Mouse (Mus musculus) hindbrain, embryonic 16.5 days (tissue): ENCODE measurements around the gene Vangl1. TPM values are rescaled to one million over a fixed set of nuclear protein-coding genes. Genes with fewer than 3 reads are reported as not detected.
A peak's percentile ranks its signal among the peaks of the same experiment; 100 is the strongest.

ENCODE experiments used
- ATAC-seq: fragments of 200-750 bp; cut with Nextera tagmentation; 2 replicates; pipeline ENCODE4 v1.8.0; 2017; ENCODE audit warnings: moderate TSS enrichment, moderate library complexity
- H3K27ac ChIP-seq: fragments of 300-500 bp; sonication (generic); 2 replicates; pipeline ENCODE4 v1.5.1; 2014; ENCODE audit warnings: low read depth, mild to moderate bottlenecking, control low read depth, low read length, moderate library complexity
- H3K27me3 ChIP-seq: fragments of 300-500 bp; sonication (generic); replicated peaks from 2 replicates; pipeline ENCODE4 v1.6.1; 2014; ENCODE audit warnings: low read length; ENCODE audit not compliant: control insufficient read depth, insufficient read depth
- H3K36me3 ChIP-seq: fragments of 300-500 bp; sonication (generic); 2 replicates; pipeline ENCODE4 v1.6.1; 2014; ENCODE audit warnings: mild to moderate bottlenecking, low read length, moderate library complexity, mixed read lengths; ENCODE audit not compliant: control insufficient read depth, insufficient read depth
- H3K4me1 ChIP-seq: fragments of 300-500 bp; sonication (generic); 2 replicates; pipeline ENCODE4 v1.6.1; 2014; ENCODE audit warnings: low read depth, low read length; ENCODE audit not compliant: control insufficient read depth, insufficient read depth
- H3K4me2 ChIP-seq: fragments of 300-500 bp; sonication (generic); 2 replicates; pipeline ENCODE4 v1.6.1; 2014; ENCODE audit warnings: mild to moderate bottlenecking, low read length, control low read depth, moderate library complexity
- H3K4me3 ChIP-seq: fragments of 300-500 bp; sonication (generic); 2 replicates; pipeline ENCODE4 v1.5.1; 2014; ENCODE audit warnings: mild to moderate bottlenecking, low read length, control low read depth, moderate library complexity
- H3K9ac ChIP-seq: fragments of 300-500 bp; sonication (generic); 2 replicates; pipeline ENCODE4 v1.6.1; 2014; ENCODE audit warnings: low read depth, mild to moderate bottlenecking, control low read depth, low read length, moderate library complexity
- H3K9me3 ChIP-seq: fragments of 300-500 bp; sonication (generic); 2 replicates; pipeline ENCODE4 v1.6.1; 2014; ENCODE audit warnings: mild to moderate bottlenecking, low read length, moderate library complexity; ENCODE audit not compliant: control insufficient read depth
- WGBS: fragments of 180-500 bp; shearing (Covaris S2); extraction: QIAGEN DNeasy Blood & Tissue Kit; methylation state at CpG from one replicate; pipeline ENCODE4 v1.1.7; 2014; 5-methylcytosine and 5-hydroxymethylcytosine counted together
- polyA plus RNA-seq: library from polyadenylated mRNA; unstranded; fragments of >200 nt; fragmentation: Nextera tagmentation; extraction: Ambion mirVana; gene quantifications from 2 replicates; pipeline ENCODE4 v1.2.1, GENCODE M21; 2015

Vangl1 gene
- polyA plus RNA-seq, 1 experiment from 2014 or later, result 7.9 TPM

DNA sequence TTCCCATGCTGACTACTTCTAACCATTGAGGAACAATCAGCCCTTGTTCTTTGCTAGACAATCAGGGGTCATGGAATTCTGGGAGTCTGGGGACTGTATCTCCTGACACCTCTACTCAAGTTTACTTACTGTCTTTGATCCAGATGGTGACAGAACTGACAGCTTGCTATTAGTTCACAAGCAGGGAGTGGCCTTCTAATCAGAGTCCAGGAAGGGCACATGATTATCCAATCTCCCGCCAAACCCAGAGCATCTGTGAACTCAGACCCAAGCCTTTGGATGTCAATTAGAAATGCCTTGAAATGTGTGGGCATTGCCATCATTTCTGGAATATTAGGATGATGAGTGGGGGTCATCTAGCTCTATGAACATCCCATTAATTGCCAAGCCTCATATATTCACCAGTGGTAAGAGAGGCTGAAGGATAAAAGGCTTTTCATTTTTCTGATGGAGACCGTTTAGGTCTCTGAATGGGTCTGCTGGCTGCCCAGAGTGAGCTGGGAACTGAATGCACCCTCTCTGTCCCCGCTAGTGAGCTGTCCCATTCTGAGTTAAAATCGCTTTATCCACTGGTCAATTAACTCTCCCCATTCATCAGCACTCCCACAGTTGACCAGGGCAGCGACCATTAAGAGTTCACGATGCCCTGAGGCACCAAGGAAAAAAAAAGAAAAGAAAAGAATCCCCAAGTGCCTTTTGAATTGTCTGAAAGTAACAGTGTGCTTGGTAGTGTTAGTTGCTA, 58.7 kb downstream of the Vangl1 start:
- 28% methylated on average over 6 of the region's 6 CpGs for WGBS
- Histone ChIP-seq H3K9me3 (no peaks in the 10 kb centered on the region), H3K4me1 (no peaks in the 10 kb centered on the region), H3K4me3 (no peak overlapping the region), H3K27me3 (no peaks in the 10 kb centered on the region), H3K4me2 (no peak overlapping the region), H3K9ac (no peak overlapping the region), H3K36me3 (no peaks in the 10 kb centered on the region), H3K27ac (no peak overlapping the region)
- ATAC-seq, result no peak; the same call in 1 of the 2 replicates

DNA sequence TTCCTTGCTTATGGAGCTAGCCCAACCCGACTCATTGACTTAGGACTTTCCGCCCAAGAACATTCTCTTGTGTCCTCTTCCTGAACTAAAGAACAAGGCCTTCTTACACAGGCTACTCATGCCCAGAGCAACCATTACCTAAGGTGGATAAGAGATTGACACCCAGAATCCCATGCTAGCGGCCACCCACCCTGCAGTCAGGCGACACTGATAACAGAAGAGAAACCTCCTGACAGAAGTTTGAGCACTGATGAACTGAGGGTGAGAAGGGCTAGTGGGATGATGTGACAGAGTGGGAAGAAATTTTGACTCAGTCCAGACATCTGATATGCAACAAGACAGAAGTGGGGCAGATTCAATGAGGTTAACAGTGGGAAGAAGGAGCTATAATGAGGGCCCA, 60.1 kb downstream of the Vangl1 start:
- no peak for ATAC-seq
- H3K27me3 ChIP-seq, result no peaks in the 10 kb centered on the region
- no peaks in the 10 kb centered on the region for H3K4me1 ChIP-seq
- no peaks in the 10 kb centered on the region for H3K36me3 ChIP-seq
- H3K9ac ChIP-seq, result no peak overlapping the region
- H3K9me3 ChIP-seq, result no peaks in the 10 kb centered on the region
- H3K27ac ChIP-seq, result no peak overlapping the region
- no peak overlapping the region for H3K4me3 ChIP-seq
- WGBS, result 99% methylated on average over 4 of the region's 4 CpGs
- no peak overlapping the region for H3K4me2 ChIP-seq

DNA sequence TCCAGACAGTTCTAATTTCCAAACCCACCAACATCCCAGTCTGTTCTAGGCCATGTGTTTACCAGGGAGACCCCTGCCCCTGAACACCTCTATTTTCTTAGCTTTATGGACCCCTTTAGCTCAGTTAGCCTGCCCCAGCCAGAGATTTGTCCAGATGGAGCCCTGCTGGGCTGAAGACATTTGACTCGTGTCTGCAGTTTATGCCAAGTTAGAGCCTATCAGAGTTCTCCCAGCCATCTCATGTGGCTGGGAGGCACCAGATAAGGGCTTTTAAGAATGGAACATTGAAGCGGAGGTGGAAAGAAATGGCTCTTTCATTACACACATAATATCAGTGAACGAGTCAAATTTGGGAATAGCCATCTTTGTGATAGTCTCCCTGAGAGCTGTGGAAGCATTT, 61.0 kb downstream of the Vangl1 start:
- Histone ChIP-seq H3K9me3 (no peaks in the 10 kb centered on the region), H3K4me3 (no peak overlapping the region), H3K27me3 (no peaks in the 10 kb centered on the region), H3K9ac (no peak overlapping the region), H3K36me3 (no peaks in the 10 kb centered on the region), H3K4me1 (no peaks in the 10 kb centered on the region), H3K4me2 (no peak overlapping the region), H3K27ac (no peak overlapping the region)
- WGBS, result 86% methylated on average over 3 of the region's 3 CpGs
- no peak for ATAC-seq

DNA sequence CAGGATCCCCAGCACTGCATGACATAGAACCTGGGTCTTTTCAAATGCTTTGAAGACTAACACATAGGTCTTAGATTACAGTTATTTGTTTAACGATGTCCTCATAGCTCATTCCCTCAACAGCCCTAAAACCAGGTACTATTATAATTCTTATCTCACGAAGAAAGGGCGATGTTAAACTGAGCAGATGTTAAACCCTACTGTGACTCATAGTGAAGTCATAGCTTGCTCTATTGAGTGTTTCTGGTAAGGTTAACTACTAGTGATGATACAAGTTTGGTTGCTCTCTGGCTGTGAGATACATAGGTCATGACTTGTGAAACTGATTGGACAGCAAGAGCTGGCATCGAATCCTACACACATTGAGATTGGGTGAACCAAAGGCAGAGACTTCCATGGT, 61.5 kb downstream of the Vangl1 start:
- no peak overlapping the region for H3K27ac ChIP-seq
- no peaks in the 10 kb centered on the region for H3K36me3 ChIP-seq
- no peaks in the 10 kb centered on the region for H3K27me3 ChIP-seq
- no peak for ATAC-seq
- no peaks in the 10 kb centered on the region for H3K4me1 ChIP-seq
- no peak overlapping the region for H3K9ac ChIP-seq
- no peaks in the 10 kb centered on the region for H3K9me3 ChIP-seq
- 98% methylated on average over 4 of the region's 4 CpGs for WGBS
- H3K4me2 ChIP-seq, result no peak overlapping the region
- no peak overlapping the region for H3K4me3 ChIP-seq

DNA sequence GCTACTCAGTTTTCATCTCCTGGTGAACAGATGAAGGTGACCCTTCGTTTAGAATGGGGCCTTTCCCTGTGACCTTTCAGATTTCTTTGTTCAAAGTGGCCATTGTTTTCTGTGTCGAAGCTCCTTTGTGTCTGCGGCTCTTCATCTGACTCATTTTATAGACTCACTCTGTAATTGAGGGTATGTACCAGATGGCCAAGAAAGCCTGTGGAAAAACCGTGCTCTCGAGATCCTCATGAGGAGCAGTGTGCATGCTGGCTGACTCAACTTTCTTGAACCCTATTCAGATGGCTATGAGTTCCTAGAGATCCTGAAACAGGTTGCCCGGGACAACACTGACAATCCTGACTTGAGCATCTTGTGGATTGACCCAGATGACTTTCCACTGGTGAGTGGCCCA, 62.6 kb downstream of the Vangl1 start:
- H3K9me3 ChIP-seq, result no peaks in the 10 kb centered on the region
- H3K27ac ChIP-seq, result no peak overlapping the region
- H3K9ac ChIP-seq, result no peak overlapping the region
- H3K4me2 ChIP-seq, result no peak overlapping the region
- H3K36me3 ChIP-seq, result no peaks in the 10 kb centered on the region
- H3K4me3 ChIP-seq, result no peak overlapping the region
- no peak for ATAC-seq
- 30% methylated on average over 6 of the region's 6 CpGs for WGBS
- H3K4me1 ChIP-seq, result 0 out of 2 replicates have a peak, but pooled peaks cover 3% of the 10 kb centered on the region
- H3K27me3 ChIP-seq, result no peaks in the 10 kb centered on the region

DNA sequence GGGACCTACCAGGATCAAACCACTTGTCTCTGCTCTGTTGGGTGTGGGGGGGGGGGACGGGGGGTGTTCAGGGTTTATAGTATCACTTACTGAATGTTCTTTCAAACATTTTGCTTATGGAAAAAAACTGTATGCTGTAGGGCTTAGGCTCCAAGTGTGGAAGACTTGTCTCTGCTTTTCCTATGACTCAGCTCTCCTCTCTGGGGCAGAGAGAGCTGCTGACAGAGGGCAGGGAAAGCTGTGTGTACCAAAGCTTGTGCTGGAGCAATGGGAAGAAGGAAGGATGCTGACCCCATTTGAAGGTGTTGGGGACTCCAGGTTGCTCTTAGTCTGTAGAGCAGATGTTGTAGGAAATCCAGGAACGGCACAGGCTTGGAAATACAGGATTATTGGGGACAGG, 63.0 kb downstream of the Vangl1 start:
- 85% methylated on average over 2 of the region's 2 CpGs for WGBS
- no peak overlapping the region for H3K27ac ChIP-seq
- H3K9ac ChIP-seq, result no peak overlapping the region
- no peaks in the 10 kb centered on the region for H3K9me3 ChIP-seq
- H3K36me3 ChIP-seq, result no peaks in the 10 kb centered on the region
- no peaks in the 10 kb centered on the region for H3K27me3 ChIP-seq
- H3K4me3 ChIP-seq, result no peak overlapping the region
- 0 out of 2 replicates have a peak, but pooled peaks cover 4% of the 10 kb centered on the region for H3K4me1 ChIP-seq
- ATAC-seq, result no peak
- no peak overlapping the region for H3K4me2 ChIP-seq

DNA sequence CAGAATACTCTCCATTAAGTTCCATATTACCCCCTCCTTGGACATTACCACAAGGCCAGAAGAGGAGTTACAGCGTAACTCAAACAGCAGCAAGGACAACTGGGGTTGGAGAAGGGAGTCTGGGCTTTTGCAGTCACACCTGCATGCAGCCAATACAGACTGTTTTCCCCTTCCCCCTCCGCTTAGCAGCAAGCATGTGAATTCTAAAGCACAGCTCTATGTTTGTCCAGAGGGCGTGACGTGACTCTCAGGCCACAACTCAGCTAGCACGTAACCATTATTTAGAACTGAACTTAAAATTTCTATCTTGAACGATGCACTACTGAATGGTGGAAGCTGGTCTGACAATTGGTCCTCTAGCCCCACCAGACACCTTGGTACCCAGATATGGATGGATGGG, 63.9 kb downstream of the Vangl1 start:
- 91% methylated on average over 6 of the region's 6 CpGs for WGBS
- no peak overlapping the region for H3K27ac ChIP-seq
- no peak overlapping the region for H3K4me2 ChIP-seq
- peaks cover 4% of the 10 kb centered on the region; the same call in 1 of the 2 replicates for H3K4me1 ChIP-seq
- no peaks in the 10 kb centered on the region for H3K9me3 ChIP-seq
- H3K27me3 ChIP-seq, result no peaks in the 10 kb centered on the region
- H3K9ac ChIP-seq, result no peak overlapping the region
- no peak for ATAC-seq
- H3K36me3 ChIP-seq, result no peaks in the 10 kb centered on the region
- H3K4me3 ChIP-seq, result no peak overlapping the region

DNA sequence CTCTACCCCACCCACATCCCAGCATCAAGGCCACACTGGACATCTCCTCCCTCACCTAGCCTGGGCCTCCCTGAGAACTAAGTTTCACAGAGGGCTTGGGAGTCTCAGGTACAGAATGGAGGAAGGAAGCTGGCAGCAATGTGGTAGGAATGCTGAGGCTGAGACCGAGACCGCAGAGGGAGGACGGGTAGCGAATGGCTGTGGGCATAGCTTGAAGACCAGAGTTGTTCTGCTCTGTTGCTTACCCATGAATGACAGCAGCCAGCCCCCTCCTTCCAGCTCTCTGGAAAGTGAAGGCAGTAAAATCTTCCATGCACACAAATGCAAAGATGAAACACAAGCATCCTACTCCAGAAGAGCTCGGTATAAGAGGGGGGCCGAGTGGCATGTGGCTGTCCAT, 65.6 kb downstream of the Vangl1 start:
- ATAC-seq, result no peak
- Histone ChIP-seq H3K27ac (no peak overlapping the region), H3K9ac (no peak overlapping the region), H3K4me3 (no peak overlapping the region), H3K9me3 (no peaks in the 10 kb centered on the region), H3K27me3 (no peaks in the 10 kb centered on the region), H3K4me1 (peaks cover 6% of the 10 kb centered on the region; the same call in 1 of the 2 replicates), H3K4me2 (no peak overlapping the region), H3K36me3 (no peaks in the 10 kb centered on the region)
- 61% methylated on average over 6 of the region's 6 CpGs for WGBS

DNA sequence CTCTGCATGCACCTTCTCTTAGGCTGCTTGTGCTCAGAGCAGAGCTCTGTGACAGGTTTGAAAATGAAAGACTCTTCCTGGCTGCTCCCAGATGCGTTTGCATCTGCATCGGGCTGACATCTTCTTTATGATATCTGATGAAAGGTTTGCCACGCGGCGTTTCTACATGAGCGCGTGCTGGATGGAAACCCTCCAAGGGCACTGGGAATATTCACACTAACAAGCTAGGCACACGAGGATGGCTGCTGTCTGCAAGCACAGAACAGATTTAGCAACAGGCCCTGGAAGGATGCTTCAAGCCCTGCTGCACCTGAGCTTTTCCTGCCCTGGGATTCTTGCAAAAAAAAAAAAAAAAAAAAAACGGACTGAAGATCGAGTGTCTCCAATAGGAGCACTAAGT, 67.3 kb downstream of the Vangl1 start:
- Histone ChIP-seq H3K36me3 (no peaks in the 10 kb centered on the region), H3K4me2 (no peak overlapping the region), H3K27me3 (no peaks in the 10 kb centered on the region), H3K4me1 (peaks cover 6% of the 10 kb centered on the region; the same call in 1 of the 2 replicates), H3K9me3 (no peaks in the 10 kb centered on the region), H3K4me3 (no peak overlapping the region), H3K27ac (peak overlapping the region; percentile 12), H3K9ac (no peak overlapping the region)
- WGBS, result 61% methylated on average over 10 of the region's 10 CpGs
- ATAC-seq, result peak; percentile 59; the same call in 1 of the 2 replicates
